Mouse (Mus musculus) natural killer cell, adult 2 months (primary cell): Measurements from ENCODE around the gene Wdtc1.

Experiments used
- DNase-seq, 2 experiments: peaks; one replicate each; pipeline ENCODE4 v3.0.0; 2022; ENCODE audit warnings: low spot score in 2 of 2

The Wdtc1 gene

DNA sequence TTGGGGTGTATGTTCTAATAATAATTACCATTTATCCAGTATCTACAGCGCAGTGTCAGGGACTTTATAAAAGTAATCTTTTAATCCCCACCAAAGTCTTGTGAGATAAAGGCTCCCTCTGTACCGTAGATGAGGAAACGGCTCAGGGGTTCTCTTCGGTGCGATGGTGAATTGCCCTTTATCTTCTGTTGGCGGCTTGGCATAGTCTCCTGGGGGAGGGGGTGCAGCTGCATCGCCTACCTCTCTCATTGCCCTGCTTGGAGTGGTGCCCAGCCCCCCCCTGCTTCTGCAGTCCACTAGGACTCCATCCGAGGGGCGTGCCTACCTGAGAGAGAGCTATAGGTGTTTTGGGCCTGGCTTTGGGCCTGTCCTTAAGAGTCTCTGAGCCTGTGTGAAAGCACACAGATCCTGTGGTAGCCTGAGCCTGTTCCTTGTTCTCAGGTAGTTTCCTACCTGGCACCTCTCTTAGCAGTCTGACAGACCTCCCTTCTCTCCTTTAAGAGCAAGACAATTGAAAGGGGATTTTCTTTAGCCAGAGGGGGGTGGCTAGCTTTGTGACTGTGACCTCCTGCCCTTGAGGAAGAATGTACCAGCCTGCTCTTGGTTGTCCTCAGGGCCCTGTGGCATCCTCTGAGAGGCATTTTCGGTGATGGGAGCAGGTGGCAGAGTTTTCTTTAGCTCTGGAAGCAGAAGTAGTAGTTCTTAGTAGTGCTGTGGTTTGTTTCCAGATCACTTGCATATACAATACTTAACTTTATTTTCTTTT lies 22.7 kb upstream of the Wdtc1 start:
- no peak for DNase-seq

DNA sequence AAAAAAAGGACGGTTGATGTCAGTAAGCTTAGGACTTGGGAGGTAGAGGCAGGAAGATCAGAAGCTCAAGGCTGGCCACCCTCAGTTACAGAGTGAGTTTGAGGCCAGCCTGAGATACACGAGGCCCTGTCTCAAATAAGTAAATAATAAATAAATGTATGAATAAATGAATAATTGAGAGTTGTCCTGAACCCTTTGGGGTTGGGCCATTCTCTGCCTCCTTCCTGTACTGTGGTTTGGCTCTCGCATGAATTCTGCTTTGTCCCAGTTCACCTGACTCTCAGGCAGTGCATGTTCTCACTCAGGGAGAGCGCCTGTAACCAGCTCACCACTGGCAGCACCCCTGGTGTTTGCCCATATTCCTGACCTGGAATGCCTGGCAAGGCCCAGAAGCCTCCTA lies 20.7 kb upstream of the Wdtc1 start:
- no peak for DNase-seq

DNA sequence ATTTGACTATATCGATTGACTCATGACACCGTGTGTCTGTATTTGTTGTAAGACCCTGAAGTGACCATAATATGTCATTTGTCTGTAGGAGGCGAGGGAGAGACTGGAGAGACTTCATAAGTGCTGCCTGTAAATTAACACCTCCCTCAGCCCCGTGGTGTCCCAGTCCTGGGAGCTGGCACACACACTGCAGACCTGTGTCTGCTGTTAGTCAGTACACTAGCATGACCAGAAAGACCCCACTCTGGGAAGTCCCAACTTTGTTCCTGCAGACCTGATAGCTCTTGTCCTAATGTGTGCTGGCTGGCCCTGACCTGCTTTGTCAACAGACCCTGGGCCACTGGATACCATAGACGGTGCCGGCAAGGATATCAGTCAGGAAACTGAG lies 19.0 kb upstream of the Wdtc1 start:
- DNase-seq: no peak

DNA sequence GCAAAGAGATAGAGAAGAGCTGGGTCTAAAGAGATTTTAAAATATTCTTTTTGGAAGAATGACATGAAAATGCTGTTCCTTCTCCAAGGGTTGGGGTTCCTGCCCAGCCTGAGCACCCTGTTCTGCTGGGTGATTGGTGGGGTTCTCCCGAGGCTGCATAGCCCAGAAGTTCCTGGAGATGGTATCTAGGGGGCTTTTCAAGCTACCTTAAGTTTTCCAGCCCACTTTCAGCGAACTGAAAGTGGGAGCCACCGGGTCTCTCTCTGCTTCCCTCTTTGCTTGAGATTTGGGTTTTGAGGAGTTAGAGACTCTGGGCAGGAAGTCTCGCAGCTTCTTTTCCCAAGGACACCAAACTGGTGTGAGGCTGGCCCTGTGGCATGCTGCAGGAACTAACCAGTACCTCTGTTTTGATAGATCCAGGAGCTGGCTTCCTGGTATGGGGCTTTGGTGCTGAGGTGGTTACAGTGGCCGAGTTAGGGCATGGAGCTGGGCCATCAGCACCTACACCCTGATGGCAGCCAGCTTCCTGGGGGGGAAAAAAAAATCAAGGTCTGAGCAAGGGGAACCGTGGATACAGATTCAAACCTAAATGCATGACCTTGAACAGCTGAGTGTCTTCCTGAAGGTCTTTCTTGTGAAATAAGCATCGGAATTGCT lies 18.5 kb upstream of the Wdtc1 start:
- DNase-seq: no peak

DNA sequence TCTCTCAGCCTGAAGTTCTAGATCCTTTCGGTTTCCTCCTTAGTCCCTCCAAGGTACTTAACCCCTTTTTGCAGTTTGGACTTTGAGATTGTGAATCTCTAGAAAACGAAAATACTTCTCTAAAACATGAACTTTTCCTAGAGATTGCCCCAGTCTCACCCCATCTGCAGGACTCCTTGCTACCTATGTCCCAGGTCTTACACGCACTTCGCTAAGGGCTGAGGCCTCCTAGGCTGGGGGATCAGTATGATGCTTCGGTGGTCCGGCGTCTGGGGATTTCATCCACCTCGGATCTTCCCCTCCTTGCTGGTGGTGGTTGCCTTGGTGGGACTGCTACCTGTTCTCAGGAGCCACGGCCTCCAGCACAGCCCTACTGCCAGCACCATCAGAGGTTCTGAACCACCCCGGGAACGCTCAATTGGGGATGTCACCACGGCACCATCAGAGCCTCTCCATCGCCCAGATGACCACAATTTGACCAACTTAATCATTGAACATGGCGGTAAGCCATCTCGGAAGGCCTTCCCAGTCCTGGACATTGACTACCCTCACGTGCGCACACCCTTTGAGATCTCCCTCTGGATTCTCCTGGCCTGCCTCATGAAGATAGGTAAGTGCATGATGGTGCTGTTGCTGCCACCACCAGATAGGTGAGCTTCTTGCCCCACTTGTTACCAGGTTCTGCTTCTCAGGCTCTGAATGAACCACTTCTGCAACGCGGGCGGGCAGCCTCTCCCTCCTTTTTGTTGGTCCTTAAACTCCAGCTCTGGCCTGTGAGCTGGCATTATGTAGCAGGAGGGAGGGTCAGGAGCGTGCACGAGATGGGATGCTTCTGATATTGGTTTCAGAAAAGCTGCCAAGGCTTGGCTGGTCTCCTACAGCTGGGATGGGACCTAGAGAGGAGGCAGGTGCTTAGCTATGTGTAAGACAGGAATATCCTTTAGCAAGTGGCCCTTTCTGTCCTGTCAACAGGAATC lies 17.3 kb upstream of the Wdtc1 start:
- no peak for DNase-seq

DNA sequence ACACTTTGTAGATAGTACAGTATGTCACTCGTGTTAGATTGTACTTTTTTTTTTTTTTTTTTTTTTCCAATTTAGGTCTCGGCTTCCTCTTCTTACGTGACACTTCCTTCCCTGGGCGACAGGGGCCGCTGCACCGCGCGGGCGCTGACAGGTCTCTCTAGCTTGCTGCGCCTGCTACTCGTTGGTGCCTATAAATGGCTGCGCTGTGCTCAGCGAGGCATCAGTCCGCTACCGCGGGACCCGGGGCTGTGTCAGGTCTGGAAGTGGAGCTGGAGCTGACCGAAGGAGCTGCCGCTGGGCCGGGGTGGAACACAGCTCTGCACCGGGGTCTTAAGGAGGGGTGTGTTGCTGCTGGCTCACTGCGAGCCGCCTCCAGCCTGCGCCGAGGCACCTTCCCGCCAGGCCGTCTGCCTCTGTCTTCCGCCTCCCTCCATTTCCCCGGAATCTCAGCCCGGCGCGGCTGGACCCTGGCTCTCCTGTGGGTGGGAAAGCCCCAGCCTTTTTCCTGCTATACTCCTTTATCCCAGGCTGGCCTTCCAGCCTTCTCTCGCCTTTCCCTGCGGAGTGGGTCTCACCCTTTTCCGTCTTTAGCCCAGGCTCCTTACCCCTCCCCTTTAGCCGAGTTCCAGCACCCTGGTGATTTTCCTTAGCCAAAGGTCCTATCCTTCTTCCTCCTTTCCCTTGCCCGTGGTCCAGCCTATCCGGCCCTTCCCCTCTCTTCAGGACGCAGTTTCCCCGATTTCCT lies 16.4 kb upstream of the Wdtc1 start, which contains the start of gene Slc9a1:
TSS of gene Slc9a1 (plus strand) at position 154 of the 745 bp plus-strand sequence.
- peak; percentile 89 to 93 for DNase-seq

DNA sequence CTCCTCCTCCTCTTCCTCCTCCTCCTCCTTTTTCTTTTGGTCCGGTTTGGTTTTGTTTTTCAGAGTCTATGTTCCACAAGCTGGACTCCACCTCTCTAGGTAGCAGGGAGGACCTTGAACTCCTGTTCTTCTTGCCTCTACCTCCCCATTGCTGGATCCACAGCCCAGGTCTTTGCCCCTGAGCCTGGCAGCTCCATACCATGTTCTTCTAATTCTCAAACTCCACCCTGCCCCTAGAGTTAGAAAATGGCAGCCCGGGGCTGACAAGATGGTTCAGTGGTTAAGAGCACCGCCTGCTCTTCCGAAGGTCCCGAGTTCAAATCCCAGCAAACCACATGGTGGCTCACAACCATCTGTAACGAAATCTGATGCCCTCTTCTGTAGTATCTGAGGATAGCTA lies 1.4 kb upstream of the Wdtc1 start:
- no peak for DNase-seq

DNA sequence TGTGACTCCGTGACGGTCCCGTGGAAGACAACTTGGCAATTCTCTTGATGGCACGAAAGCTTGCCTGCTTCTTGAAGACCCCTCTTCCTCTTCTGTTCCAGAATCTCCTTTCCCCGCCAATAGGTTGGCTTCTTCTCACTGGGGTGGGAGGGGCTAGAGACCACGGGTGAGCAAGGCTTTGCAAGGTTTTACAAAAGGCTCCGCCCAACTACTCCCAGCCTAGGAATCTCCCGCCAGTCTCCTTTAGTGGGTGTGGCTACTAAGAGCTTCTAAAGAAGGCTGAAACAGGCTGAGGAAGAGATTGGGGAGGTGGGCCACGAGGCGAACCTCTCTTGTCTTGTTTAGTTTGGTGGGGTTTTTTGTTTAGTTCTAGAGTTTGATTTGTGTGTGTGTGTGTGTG lies 484 bp downstream of the Wdtc1 start:
- DNase-seq: no peak

DNA sequence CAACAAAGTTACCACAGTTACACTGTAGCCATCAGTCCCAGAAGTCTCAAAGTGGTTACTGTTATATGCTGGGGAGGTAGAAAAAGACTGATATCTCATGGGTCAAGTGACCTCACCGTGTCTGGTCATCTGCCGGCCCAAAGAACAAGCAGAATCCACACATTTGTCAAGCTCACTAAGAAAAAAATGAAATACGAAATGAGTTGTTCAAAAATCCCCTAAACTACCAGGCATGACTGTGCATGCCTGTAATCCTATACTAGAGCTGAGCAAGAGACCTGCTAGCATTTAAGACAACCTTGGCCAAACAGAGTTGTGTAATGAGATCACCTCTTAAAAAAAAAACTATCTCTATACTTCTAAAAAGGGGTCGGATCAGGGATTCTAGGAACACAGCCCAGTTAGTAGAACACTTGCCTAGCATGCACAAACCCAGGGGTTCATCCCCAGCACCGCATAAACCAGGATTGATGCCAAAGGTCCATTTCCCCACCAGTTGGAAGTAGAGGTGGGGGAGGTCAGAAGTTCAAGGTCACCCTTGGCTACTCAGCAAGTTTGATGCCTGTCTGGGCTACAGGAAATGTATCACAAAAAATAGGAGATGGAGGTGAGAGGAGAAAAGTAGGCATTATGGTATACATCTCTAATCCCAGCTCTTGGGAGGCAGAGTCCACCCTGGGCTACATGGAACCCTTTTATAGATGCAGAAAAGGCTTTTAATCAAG lies 5.1 kb downstream of the Wdtc1 start:
- DNase-seq: no peak

DNA sequence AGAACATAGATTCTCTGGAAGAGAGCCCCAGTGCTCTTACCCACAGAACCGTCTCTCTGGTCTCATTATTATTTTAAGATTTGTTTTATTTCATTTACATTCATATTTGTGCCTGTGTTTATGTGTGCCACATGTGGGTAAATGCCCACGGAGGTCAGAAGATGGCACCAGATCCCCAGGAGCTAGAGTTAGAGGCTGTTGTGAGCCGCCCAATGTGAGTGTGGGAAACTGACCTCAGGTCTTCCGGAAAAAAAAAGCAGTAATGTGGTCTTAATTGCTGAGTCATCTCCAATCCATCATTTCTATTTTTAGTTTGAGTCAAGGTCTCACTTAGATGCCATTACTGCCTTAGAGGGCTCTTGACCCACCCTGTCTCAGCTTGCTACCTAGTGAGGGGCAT lies 5.7 kb downstream of the Wdtc1 start:
- no peak for DNase-seq

DNA sequence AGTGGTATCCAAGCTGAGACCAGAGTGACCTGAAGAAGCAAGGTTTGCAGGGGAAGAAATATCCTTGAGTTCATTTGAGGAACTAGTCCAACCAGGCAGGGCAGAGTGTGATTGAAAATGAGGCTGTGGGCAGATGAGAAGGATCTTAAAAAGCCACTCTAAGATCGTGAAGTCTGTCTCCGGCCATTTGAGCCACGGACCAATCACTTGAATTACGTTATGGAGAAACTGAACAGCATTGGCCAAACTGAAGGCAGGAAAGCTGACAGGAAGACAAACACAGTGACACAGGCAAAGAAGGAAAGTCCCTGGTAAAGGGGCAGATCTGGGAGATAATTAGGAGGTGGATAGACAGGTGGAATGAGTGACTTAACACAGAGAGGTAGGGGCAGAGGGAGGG lies 6.7 kb downstream of the Wdtc1 start:
- no peak for DNase-seq

DNA sequence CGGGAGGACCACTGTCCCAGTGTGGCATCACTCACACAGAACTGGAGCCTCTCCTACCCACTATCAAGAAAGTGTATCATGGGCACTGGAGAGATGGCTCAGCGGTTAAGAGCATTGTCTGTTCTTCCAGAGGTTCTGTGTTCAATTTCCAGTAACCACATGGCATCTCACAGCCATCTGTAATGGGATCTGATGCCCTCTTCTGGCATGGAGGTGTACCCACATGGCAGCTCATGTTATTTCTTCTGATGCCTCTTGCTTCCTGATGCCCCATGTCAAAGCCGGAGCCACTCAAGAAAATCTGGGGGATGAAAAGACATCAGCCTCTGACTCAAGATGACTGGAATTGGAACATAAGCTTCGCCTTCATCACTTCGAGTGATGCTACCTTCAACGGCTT lies 7.6 kb downstream of the Wdtc1 start:
- DNase-seq: no peak

DNA sequence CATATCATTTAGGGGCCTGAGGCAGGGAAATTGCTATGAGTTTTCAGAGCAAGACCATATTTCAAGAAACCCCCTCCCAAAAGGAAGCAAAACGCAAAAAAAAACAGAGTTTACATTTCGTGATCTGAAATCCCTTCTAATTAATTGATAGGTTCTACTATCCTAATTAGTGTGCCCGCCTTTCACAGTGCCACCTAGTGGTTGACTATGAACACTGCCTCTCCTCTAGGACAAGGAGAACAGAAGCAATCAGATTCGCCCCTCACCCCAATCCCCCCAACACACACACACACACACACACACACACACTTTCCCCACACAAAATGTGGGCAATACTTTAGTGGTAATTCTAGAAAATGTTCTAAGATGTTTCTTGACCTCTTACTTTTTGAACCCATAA lies 9.2 kb downstream of the Wdtc1 start:
- DNase-seq: peak; percentile 28 to 47

DNA sequence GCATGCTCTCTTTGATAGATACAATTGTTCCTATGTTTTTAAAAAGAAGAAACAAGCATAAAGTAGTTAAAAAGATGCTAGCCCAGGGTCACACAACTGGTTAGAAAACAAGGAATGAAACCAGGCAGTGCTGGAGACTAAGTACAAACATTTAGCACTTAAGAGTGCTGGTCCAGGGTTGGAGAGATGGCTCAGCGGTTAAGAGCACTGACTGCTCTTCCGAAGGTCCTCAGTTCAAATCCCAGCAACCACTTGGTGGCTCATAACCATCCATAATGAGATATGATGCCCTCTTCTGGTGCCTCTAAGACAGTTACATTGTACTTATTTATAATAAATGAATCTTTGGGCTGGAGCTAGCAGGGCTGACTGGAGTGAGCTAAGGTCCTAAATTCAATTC lies 13.1 kb downstream of the Wdtc1 start:
- DNase-seq: no peak

DNA sequence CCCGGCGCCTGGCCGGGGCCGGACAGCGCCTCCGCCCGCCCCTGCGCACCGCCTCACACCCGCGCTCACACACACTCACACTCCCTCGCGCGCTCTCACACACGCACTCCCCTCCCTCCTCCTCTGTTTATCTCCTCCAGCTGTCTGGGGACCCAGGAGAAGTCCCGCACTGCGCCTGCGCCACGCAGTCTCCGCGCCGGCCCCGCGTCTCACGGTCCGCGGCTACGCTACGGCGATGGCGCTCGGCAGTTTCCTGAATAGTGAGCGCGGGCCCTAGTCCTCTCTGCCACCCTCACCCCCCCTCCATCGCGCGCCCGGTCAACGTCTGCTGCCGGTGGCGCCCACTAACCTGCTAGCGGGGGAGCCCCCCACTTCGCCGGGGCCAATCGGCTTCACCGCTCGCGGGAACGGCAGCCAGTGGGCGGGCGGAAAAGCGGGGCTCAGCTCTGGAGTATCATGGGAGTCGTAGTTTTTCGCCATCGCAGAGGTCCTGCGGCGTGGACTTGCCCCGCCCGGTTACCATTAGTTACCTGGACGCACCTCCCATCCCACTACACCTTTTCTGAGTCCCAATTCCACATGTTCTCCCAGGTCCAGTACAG lies 14.0 kb downstream of the Wdtc1 start:
- DNase-seq: peak; percentile 95 to 96

DNA sequence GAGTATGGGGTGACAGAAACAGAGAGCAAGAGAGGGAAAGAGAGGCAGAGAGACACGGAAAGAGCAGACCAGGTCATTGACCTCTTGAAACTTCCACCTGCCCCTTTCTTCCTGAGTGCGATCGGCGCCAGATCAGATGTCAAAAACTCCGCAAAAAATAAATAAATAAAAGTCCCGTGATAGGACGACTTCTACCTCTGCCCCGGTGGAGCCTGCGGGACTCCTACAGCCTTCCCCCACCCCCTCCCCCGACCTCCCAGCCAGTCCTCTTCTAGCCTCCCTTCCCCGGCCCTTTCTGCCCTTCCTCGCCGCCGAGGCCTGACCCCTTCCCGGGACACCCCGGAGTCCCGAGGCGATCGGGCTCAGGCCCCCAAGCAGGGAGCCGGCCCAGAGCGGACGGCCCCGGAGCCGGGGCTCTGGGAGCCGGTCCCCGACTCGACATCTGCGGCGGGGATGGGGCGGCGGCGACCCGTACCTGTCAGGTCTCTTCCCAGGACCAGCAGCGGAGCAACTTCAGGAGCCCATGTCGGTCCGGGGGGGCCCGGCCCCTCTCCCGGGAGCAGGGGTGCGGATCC lies 14.7 kb downstream of the Wdtc1 start:
- no peak for DNase-seq

DNA sequence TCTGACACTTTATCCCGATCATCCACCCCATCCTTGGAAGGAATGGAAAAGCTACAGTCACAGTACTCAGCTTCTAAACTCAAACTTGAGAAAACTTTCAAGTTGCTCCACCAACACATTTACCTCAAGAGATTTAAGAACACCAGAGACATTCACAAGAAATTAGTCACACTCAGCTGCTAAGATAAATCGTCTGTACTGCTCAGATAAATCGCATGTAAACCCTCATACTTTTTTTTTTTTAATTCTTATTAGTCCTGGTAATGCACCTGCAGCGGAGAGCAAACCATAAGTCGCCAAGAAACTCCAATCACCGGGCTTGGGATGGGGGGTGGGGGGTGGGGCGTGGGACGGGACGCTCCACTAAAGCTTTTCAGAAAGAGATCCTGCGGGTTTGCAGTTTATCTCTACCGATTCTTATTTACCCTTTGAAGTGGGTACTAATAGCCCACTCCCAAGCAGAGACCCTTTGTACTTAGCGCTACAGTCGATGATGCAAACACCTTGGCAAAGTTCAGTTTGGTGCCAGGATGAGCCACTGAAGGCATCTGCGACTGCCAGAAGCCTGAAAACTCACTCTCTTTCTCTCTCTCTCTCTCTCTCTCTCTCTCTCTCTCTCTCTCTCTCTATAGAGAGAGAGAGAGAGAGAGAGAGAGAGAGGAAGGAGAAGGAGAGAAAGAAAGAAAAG lies 15.3 kb downstream of the Wdtc1 start:
- no peak for DNase-seq

DNA sequence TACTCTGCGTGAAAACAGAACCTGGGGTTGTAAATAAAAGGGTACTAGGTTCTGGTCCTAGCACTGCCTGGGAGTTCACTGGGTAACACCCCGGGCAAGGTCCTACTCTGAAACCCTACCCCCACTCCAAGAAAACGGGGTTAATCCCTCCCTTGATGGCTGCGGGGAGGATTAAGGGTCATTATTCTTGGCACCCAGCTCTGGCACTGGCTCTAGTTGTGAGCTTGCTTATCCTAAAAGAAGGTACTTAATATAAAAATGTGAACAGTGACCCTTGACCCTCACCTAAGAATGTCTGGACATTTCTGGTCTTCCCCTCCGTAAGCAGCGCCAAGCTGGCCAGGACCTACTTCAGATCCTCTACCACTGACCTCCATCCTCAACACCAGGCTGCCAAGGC lies 20.0 kb downstream of the Wdtc1 start:
- no peak for DNase-seq

DNA sequence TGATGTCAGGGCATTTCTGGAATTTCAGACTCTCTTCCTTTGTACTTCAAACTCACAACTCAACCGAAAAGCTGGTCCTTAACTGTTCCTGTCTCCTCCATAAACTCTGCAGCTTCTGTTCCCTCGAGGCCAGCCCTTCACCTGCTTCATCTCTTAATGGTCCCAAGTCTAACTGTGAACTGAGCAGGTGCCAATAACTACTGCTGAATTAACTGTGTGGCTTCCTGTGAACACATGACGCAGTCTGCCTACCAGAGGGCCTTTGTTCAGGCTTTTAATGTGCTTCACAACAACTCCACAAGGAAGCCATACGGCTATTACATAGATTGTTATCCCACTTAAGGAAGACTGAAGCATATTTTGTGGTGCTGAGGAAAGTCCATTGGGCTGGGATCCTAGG lies 23.0 kb downstream of the Wdtc1 start:
- DNase-seq: no peak

DNA sequence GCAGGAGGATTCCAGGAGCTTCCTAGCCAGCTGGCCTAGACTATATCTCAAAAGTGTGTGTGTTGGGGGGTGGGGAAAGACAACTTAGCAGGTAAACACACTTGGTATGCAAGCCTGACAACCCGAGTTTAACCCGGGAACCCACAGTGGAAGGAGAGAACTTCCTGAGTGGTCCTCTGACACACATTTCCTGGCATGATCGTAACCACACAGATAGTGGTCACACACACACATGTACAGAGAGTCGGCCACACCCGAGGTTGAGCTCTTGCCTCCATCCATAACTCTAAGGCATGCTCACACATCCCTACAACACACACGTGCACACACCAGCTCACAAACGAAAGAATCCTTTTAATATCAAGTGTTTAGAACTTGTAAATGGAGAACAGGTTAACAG lies 25.2 kb downstream of the Wdtc1 start:
- DNase-seq: no peak
